Mouse (Mus musculus) limb, embryonic 11.5 days (tissue): ENCODE measurements around the gene Ndel1. TPM values are rescaled to one million over a fixed set of nuclear protein-coding genes. Genes with fewer than 3 reads are reported as not detected.

Experiments used
- ATAC-seq: fragments of 200-750 bp; cut with Nextera tagmentation; 2 replicates; pipeline ENCODE4 v1.8.0; 2017; ENCODE audit warnings: low read depth; ENCODE audit not compliant: insufficient number of reproducible peaks, low FRiP score, low TSS enrichment
- DNase-seq: peaks from one replicate; pipeline ENCODE4 v3.0.0-alpha.2; 2015; ENCODE audit warnings: low spot score
- H3K27ac ChIP-seq: fragments of 300-500 bp; sonication (generic); replicated peaks from 2 replicates; pipeline ENCODE4 v1.5.1; 2014; ENCODE audit warnings: low read depth, mild to moderate bottlenecking, low read length
- H3K27me3 ChIP-seq: fragments of 300-500 bp; sonication (generic); 2 replicates; pipeline ENCODE4 v1.6.1; 2014; ENCODE audit warnings: mild to moderate bottlenecking, low read length, mixed read lengths; ENCODE audit not compliant: control insufficient read depth, insufficient read depth
- H3K36me3 ChIP-seq: fragments of 300-500 bp; sonication (generic); 2 replicates; pipeline ENCODE4 v1.6.1; 2014; ENCODE audit warnings: mild to moderate bottlenecking, low read length, moderate library complexity, mixed read lengths; ENCODE audit not compliant: control insufficient read depth, insufficient read depth
- H3K4me1 ChIP-seq: fragments of 300-500 bp; sonication (generic); 2 replicates; pipeline ENCODE4 v1.6.1; 2014; ENCODE audit warnings: low read length, mixed read lengths; ENCODE audit not compliant: control insufficient read depth, insufficient read depth
- H3K4me2 ChIP-seq: fragments of 300-500 bp; sonication (generic); 2 replicates; pipeline ENCODE4 v1.6.1; 2014; ENCODE audit warnings: low read depth, mild to moderate bottlenecking, moderate library complexity; ENCODE audit not compliant: severe bottlenecking
- H3K4me3 ChIP-seq: fragments of 300-500 bp; sonication (generic); 2 replicates; pipeline ENCODE4 v1.5.1; 2014; ENCODE audit warnings: low read depth, low read length
- H3K9ac ChIP-seq: fragments of 300-500 bp; sonication (generic); 2 replicates; pipeline ENCODE4 v1.6.1; 2014; ENCODE audit warnings: mild to moderate bottlenecking, low read length
- H3K9me3 ChIP-seq: fragments of 300-500 bp; sonication (generic); 2 replicates; pipeline ENCODE4 v1.6.1; 2016; ENCODE audit warnings: low read length; ENCODE audit not compliant: control insufficient read depth
- WGBS: fragments of 180-500 bp; shearing (Covaris S2); extraction: QIAGEN DNeasy Blood & Tissue Kit; methylation state at CpG from one replicate; pipeline ENCODE4 v1.1.7; 2014; 5-methylcytosine and 5-hydroxymethylcytosine counted together
- polyA plus RNA-seq: library from polyadenylated mRNA; unstranded; fragments of >200 nt; fragmentation: Nextera tagmentation; extraction: Ambion mirVana; gene quantifications from 2 replicates; pipeline ENCODE4 v1.2.1, GENCODE M21; 2014

Ndel1 gene
- polyA plus RNA-seq, 1 experiment from 2014 or later, result 53.2 TPM

GRCm38 (mm10) chr11:68888253-68888652 is 16.6 kb upstream of the Ndel1 start, which contains the start of gene Rnf222:
TSS of gene Rnf222 (plus strand) at chr11:68888553.
- WGBS, result 42% methylated on average over 6 of the region's 6 CpGs
- no peak within 1 kb of the TSS for H3K4me2 ChIP-seq
- no peak for ATAC-seq
- no peak within 1 kb of the TSS for H3K27ac ChIP-seq
- no peak for DNase-seq
- H3K27me3 ChIP-seq, result no peaks in the 10 kb centered on the region
- no peaks in the 10 kb centered on the region for H3K4me1 ChIP-seq
- no peaks in the 10 kb centered on the region for H3K9me3 ChIP-seq
- no peaks in the 10 kb centered on the region for H3K36me3 ChIP-seq
- no peak within 1 kb of the TSS for H3K4me3 ChIP-seq
- no peak within 1 kb of the TSS for H3K9ac ChIP-seq

- Histone ChIP-seq H3K4me1 (no peaks in the 10 kb centered on the region), H3K4me3 (no peak overlapping the region)
- WGBS, result 80% methylated on average over 5 of the region's 5 CpGs
Observed at GRCm38 (mm10) chr11:68886091-68886490, 14.4 kb upstream of the Ndel1 start.

GRCm38 (mm10) chr11:68884368-68884767 is 12.7 kb upstream of the Ndel1 start:
- Histone ChIP-seq H3K27ac (no peak overlapping the region), H3K4me2 (no peak overlapping the region), H3K4me3 (no peak overlapping the region), H3K9ac (no peak overlapping the region), H3K4me1 (no peaks in the 10 kb centered on the region), H3K9me3 (no peaks in the 10 kb centered on the region), H3K27me3 (no peaks in the 10 kb centered on the region), H3K36me3 (no peaks in the 10 kb centered on the region)
- WGBS, result 76% methylated on average over 5 of the region's 5 CpGs
- ATAC-seq (no peak), DNase-seq (no peak)

More at GRCm38 (mm10) chr11:68886091-68886490, 14.4 kb upstream of the Ndel1 start:
- Histone ChIP-seq H3K27me3 (no peaks in the 10 kb centered on the region), H3K36me3 (no peaks in the 10 kb centered on the region), H3K9ac (no peak overlapping the region), H3K4me2 (no peak overlapping the region), H3K27ac (no peak overlapping the region), H3K9me3 (no peaks in the 10 kb centered on the region)
- no peak for DNase-seq
- no peak for ATAC-seq

GRCm38 (mm10) chr11:68883843-68884242 is 12.2 kb upstream of the Ndel1 start:
- H3K4me1 ChIP-seq, result no peaks in the 10 kb centered on the region
- H3K9ac ChIP-seq, result no peak overlapping the region
- H3K9me3 ChIP-seq, result no peaks in the 10 kb centered on the region
- ATAC-seq, result no peak
- no peak for DNase-seq
- no peak overlapping the region for H3K27ac ChIP-seq
- H3K4me2 ChIP-seq, result no peak overlapping the region
- 85% methylated on average over 2 of the region's 2 CpGs for WGBS
- no peaks in the 10 kb centered on the region for H3K27me3 ChIP-seq
- H3K36me3 ChIP-seq, result no peaks in the 10 kb centered on the region
- H3K4me3 ChIP-seq, result no peak overlapping the region

- no peak overlapping the region for H3K9ac ChIP-seq
- DNase-seq, result no peak
- no peak overlapping the region for H3K4me2 ChIP-seq
Observed at GRCm38 (mm10) chr11:68882107-68882506, 10.4 kb upstream of the Ndel1 start.

GRCm38 (mm10) chr11:68878811-68879210 is 7.2 kb upstream of the Ndel1 start:
- DNase-seq, result no peak
- Histone ChIP-seq H3K27ac (no peak overlapping the region), H3K9me3 (no peaks in the 10 kb centered on the region), H3K36me3 (no peaks in the 10 kb centered on the region), H3K4me2 (no peak overlapping the region), H3K4me3 (no peak overlapping the region), H3K27me3 (no peaks in the 10 kb centered on the region), H3K9ac (no peak overlapping the region), H3K4me1 (no peaks in the 10 kb centered on the region)
- 88% methylated on average over 5 of the region's 5 CpGs for WGBS
- ATAC-seq, result no peak

More at GRCm38 (mm10) chr11:68882107-68882506, 10.4 kb upstream of the Ndel1 start:
- Histone ChIP-seq H3K4me1 (no peaks in the 10 kb centered on the region), H3K9me3 (no peaks in the 10 kb centered on the region), H3K36me3 (no peaks in the 10 kb centered on the region), H3K4me3 (no peak overlapping the region), H3K27ac (no peak overlapping the region), H3K27me3 (no peaks in the 10 kb centered on the region)
- ATAC-seq, result no peak
- 28% methylated on average over 14 of the region's 14 CpGs for WGBS

- ATAC-seq, result no peak
Observed at GRCm38 (mm10) chr11:68874841-68875240, 3.2 kb upstream of the Ndel1 start.

GRCm38 (mm10) chr11:68871277-68871676 is 381 bp downstream of the Ndel1 start:
- ATAC-seq (no peak), DNase-seq (no peak)
- Histone ChIP-seq H3K4me1 (no peaks in the 10 kb centered on the region), H3K27ac (no peak overlapping the region), H3K27me3 (no peaks in the 10 kb centered on the region), H3K9ac (no peak overlapping the region), H3K4me2 (no peak overlapping the region), H3K9me3 (no peaks in the 10 kb centered on the region), H3K4me3 (no peak overlapping the region), H3K36me3 (no peaks in the 10 kb centered on the region)
- 88% methylated on average over 9 of the region's 9 CpGs for WGBS

More at GRCm38 (mm10) chr11:68874841-68875240, 3.2 kb upstream of the Ndel1 start:
- H3K4me3 ChIP-seq, result no peak overlapping the region
- no peaks in the 10 kb centered on the region for H3K4me1 ChIP-seq
- no peaks in the 10 kb centered on the region for H3K9me3 ChIP-seq
- no peaks in the 10 kb centered on the region for H3K36me3 ChIP-seq
- WGBS, result 0% methylated on average over 2 of the region's 2 CpGs
- DNase-seq, result peak; percentile 71
- no peak overlapping the region for H3K4me2 ChIP-seq
- H3K27ac ChIP-seq, result no peak overlapping the region
- H3K9ac ChIP-seq, result no peak overlapping the region
- no peaks in the 10 kb centered on the region for H3K27me3 ChIP-seq

GRCm38 (mm10) chr11:68864544-68865189 is 7.0 kb downstream of the Ndel1 start:
- Histone ChIP-seq H3K4me2 (no peak overlapping the region), H3K4me1 (no peaks in the 10 kb centered on the region), H3K27ac (no peak overlapping the region), H3K36me3 (no peaks in the 10 kb centered on the region), H3K9me3 (no peaks in the 10 kb centered on the region), H3K27me3 (no peaks in the 10 kb centered on the region), H3K4me3 (no peak overlapping the region), H3K9ac (no peak overlapping the region)
- 77% methylated on average over 9 of the region's 9 CpGs for whole genome bisulfite sequencing
- ATAC-seq (no peak), DNase-seq (no peak)
